Mouse (Mus musculus): ENCODE results near the gene Nrbp1.

Nrbp1 gene

DNA sequence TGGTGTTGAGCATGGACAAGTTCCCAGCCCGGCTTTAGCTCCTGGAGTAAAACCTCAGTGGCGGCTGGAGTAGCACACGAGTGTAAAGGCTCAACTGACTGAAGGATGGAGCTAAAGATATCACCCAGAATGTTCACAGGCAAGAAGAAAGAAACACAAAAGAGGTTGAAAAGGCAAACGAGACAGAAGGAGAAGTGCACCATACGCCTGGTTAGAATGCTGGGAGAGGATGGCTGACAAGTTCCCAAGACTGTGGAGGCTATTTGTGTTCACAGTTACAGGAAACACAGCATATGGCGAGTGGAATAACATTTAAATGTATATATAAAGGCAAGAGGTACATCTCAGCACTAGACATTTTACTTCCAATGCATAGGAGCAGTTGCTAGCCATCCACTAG lies 32.4 kb downstream of the Nrbp1 start:
- DNase-seq, result no peak

DNA sequence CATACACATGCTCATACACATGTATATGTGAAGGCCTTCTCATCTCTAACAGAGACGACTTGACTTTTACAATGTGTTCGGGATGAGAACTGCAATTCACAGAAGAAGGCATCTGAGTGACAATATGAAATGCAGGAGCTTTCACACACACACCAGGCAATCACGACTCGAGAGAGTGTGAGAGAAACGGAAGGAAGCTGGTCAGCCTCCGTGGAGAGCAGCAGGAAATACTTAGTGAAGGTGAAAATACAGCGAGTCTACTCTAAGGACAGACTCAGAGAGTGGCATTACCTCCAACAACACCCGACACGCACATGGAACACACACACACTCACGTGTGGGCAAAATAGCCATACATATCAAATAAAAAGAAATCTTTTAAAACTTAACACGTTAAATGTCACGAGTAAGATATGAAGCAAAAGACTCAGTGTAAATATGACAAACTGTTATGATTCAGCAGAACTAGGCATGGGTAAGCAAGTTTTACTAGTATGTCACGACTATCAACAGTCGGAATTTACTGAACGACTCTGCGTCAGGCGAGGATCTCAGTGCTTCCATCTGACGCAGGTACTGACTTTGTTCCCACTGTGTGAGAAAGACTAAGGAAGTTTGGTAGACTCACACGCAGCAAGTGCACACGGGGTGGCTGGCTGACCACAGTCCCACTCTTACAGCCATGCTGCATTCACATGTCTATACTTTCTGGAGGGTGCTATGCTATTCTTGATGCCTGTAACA lies 38.8 kb downstream of the Nrbp1 start:
- DNase-seq, result no peak

DNA sequence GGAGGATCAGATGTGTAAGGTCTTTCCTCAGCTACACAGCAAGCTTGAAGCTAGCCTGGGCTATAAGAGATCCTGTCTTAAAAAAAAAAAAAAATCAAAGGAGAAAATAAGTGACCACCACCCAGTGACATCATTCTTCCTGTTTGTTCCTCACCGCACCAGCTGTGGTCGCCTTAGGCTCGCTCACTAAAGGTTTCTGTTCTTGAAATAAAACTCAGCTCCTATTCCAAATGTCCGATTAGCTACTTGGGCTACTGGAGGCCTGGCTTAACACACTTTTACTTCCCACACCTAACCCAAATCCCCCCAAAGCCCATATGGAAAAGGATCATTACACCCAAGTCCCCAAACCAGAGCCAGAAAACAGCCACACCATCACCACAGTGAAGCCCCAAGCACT lies 47.6 kb downstream of the Nrbp1 start:
- no peak for DNase-seq

DNA sequence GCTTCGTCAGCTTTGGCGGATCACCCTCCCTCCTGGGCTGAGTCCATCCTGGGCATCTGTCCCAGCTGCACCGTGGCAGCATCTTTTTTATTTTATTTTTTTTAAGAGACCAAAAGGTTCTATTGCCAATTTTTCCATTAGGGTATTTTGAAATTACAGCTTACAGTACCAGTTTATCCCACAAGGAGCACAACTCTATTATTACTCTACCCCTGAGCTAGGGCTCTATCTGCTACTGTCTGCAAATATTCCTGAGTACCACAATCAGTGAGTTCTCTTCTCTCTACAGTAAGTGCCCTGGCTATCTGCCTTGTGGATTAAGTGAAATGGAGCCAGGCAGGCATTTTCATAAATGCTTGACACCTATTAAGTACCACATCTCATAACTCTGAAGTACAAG lies 48.0 kb downstream of the Nrbp1 start:
- no peak for DNase-seq

DNA sequence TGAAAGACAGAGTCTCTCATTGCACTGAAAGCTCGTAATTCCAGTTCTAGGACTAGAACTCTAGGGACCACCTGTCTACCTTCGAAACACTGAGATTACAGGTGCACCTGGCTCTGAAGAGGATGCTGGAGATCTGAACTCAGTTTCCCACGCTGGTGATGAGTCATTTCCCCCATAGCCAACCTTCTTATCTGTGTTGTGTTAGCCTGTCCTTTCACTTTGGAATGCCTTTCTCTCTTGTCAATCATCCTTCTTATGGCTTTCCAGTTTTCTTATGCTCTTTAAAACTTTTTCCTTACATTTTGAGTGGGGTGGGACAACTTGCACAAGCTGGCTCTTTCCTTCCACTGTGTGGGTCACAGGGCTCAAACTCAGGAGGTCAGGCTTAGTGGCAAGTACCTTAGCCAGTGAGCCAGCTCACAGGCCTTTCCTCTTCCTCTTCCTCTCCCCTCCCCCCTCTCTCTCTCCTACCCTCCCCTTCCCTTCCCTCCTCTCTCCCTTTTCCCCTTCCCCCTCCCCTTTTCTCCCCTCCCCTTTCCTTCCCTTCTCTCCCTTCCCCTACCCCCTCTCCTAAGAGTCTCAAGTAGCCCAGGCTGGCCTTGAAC lies 49.1 kb downstream of the Nrbp1 start:
- DNase-seq, result no peak

DNA sequence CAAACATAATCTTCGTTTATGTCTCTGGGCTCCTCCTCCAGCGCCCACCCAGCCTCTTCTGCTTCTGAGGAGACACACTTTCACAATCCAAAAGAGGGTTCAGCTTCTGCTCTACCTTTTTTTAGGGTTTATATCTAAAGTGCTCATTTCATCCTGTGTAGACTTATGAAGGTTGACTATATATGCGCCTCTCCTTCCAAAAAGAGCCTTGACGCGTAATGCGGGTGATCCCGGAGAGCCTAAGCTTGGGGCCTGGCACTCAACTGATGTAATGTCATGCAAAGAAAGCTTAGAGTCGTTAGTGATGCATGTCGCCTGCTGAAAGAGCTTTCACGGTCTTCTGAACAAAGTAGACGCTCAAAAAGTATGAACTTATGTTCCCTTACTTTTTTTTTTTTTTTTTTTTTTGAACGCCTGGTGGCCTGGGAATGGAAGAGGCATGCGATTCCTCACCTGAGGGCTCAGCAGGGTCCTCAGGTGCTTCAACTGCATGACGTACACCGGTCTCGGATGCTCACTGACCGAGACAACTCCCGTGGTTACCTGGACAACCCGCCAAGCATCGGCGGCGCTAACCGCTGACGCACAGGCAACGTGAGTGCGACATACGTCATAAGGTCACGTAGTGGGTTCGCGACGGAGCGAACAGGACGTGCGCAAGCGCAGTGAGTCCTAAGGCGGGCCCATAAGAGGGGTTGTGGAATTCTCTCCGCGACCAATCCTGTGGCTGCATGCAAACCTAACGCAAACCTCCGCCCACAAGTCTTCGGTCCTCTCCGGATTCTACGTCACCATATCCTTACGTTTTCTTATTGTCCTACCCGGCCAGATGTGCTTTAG lies 50.1 kb downstream of the Nrbp1 start, which contains the start of gene Ift172:
Gene Ift172 (minus strand): TSS at position 596 of the 840 bp plus-strand sequence.
- DNase-seq, result peak; percentile 98

DNA sequence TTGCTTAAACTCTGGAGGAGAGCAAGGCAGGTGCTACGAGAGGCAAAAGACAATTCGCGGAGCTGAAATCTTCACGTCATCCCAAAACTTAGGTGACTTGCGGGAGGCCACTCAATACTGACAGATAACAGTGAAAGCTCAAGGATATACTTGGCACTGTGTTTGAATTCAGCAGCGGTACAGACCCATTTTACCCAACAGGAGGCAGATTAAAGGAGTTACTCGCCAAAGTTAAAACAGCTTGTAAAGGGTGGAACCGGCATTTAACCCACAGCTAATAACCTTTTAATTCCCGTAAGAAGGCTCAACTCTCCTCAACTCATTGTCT lies 50.7 kb downstream of the Nrbp1 start:
- no peak for DNase-seq

DNA sequence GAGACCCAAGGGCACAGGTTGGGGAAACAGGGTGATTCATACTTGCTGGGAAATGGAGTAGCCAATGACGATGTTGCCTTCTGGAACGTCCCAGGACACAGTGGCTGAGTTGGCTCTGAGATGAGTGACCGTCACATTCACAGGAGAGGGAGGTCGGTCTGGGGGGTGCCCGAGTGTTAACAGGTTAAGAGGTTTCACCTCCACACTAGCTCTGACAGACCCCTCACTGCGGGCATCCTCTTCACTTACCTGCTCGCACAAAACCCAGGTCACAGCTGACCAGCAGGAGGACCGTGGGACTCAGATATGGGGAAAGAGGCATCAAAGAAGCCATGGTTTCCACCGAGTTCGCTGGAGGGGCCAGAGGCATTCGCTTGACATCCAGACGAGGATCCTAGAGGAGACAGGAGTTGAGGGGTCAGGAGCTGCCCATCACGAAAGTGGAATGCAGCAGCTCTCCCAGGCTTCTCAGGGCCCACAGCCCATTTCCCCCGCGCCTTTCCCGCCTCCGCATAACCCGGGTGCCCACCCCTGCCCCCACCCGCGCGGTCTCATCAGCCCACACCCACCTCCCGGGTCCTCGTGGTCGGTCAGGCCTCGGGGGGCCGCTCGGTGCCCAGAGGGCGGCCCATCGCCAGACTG lies 54.4 kb downstream of the Nrbp1 start:
- no peak for DNase-seq

DNA sequence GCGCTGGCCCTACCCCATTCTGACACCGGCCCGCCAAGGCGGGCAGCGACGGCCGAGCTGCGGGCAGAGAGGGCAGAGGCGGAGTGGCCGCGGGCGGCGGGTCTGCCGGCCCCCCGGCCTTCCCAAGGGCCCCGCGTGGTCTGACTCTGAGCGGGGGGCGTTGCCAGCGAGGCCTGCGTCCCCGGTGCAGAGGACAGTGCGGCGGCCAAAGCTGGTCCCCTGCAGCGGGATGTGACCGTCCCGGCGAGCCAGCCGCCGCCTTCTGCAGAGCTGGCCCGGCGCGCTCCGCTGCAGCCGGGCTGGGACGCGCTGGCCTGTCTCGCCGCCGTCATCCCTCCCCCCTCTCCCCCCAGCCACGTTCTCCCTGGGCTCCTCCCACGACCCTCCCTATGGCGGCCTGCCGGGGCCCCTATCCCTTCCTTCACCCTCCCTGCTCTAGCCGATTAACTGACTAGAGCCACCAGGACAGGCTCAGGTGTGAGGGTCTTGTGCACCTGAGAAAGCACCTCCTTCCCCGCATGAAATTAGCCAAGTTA lies 55.0 kb downstream of the Nrbp1 start, which contains the start of gene Fndc4:
Gene Fndc4 (minus strand): TSS at position 475 of the 536 bp plus-strand sequence.
- peak; percentile 48 for DNase-seq

DNA sequence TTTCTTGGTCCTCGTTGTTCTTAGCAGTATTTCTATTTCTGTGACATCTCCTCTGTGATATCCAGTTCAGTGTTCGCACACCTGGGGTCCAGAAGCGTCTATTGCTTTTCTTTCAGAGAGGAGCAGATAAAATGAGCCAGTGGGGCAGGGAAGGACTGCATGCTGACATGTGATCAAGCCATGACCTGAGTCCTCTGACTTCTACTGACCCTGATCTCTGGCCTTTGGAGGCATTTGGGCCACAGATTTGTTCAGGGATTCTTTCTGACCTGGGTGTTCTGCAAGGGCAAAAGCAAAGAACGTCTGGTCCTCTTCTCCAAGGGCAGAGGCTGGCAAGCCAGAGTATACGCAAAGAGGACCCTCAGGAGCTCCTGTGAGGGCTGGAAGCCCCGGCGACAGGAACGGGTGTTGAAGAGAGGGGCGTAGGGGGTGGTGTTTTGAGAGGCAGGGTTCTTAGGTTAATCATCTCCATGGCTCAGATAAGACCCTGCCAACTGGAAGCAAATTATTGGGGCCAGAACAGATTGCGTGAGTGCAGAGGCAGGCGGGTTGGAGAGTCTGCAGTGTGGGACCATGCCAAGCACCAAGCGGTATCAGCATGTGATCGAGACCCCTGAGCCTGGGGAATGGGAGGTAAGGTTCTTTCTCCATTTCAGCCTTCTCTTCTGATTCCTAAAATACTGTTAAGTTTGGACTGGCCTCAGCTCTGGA lies 56.5 kb downstream of the Nrbp1 start, which contains the start of gene Gckr:
Gene Gckr (plus strand): TSS at position 397 of the 711 bp plus-strand sequence.
- DNase-seq, result no peak

DNA sequence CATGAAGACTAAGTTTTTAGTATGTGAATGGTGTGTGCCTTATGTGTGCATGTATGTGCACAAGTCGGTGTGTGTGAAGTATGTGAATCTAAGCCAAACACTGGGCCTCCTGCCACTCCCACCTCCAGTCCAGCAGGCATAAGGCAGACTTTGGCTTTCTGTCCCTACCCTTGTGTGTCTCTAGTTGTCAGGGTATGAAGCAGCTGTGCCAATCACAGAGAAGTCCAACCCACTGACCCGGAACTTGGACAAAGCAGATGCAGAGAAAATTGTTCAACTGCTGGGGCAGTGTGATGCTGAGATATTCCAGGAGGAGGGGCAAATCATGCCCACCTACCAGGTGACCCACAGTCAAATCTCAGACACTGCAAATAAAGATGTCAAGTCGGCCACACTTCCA lies 57.3 kb downstream of the Nrbp1 start:
- DNase-seq, result no peak

DNA sequence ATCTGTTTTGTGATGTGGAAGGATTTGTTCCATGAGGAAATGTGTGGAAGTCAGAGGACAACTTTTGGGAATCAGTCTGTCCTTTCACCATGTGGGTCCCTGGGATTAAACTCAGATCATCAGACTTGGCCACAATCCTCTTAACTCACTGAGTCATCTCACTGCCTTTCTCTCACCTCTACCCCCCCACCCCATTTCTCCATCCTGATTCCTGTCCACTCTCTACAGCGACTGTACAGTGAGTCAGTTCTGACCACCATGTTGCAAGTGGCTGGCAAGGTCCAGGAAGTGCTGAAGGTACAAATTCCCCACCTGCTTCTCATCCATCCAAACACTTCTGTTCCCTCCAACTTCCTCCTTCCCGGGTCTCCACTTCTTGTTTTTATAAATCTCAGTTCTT lies 57.8 kb downstream of the Nrbp1 start:
- no peak for DNase-seq

Measured in right cerebral cortex, adult 18-20 months (tissue).